Mouse (Mus musculus) testis, adult 2 months (tissue): Measurements from ENCODE around the gene Lcn8.

Source experiments
- CTCF ChIP-seq: fragments of 200-500 bp; IDR thresholded peaks from 2 replicates; pipeline ENCODE4 v1.5.1; 2012; ENCODE audit warnings: low read depth, mild to moderate bottlenecking, inconsistent platforms, low read length, moderate library complexity; ENCODE audit not compliant: control insufficient read depth, insufficient read depth, insufficient replicate concordance
- POLR2A ChIP-seq: fragments of 200-500 bp; IDR thresholded peaks from 2 replicates; pipeline ENCODE4 v1.6.1; 2012; ENCODE audit warnings: low read depth, mild to moderate bottlenecking, inconsistent platforms, low read length, moderate library complexity; ENCODE audit not compliant: control insufficient read depth

GRCm38 (mm10) chr2:25696951-25697350, 44.0 kb downstream of the Lcn8 start:
- no peak for TF ChIP-seq CTCF
- TF ChIP-seq POLR2A: no peak
